Mouse (Mus musculus): ENCODE measurements around the gene Ptprg. TPM values are rescaled to one million over a fixed set of nuclear protein-coding genes. Genes with fewer than 3 reads are reported as not detected.
"Not testable (repeated sequence)": the region's sequence is repeated elsewhere in the genome, so short reads cannot be mapped to it uniquely, and the experiment has no call there.

Gene Ptprg
- polyA plus RNA-seq, 1 experiment from 2014 or later: 15.8 TPM

- H3K4me3 ChIP-seq (ENCODE audit: control insufficient read depth in 1 of 2, insufficient read depth in 1 of 2, low read depth in 1 of 2, low read length in 2 of 2): no peak overlapping the region
- H3K9ac ChIP-seq (ENCODE audit: low read length): no peak overlapping the region
- H3K36me3 ChIP-seq (ENCODE audit: control insufficient read depth, insufficient read depth, low read length): no peaks in the 10 kb centered on the region
- peaks cover 6 to 32% of the 10 kb centered on the region in 2 experiments for H3K4me1 ChIP-seq (ENCODE audit: control insufficient read depth in 2 of 2, insufficient read depth in 2 of 2, low read length in 2 of 2)
- H3K9me3 ChIP-seq (ENCODE audit: control insufficient read depth, low read length): no peaks in the 10 kb centered on the region
- ATAC-seq (ENCODE audit: insufficient number of reproducible peaks, insufficient read depth, low FRiP score, low read depth): no peak
- H3K4me2 ChIP-seq (ENCODE audit: low read length): no peak overlapping the region
- H3K27ac ChIP-seq (replicated peaks in 1 of 2; ENCODE audit: control insufficient read depth in 1 of 2, insufficient read depth in 1 of 2, low read depth in 2 of 2, low read length in 2 of 2): 0 out of 4 replicates have a peak overlapping the region, but pooled peaks of 1 of the 2 experiments have one; percentile 11
- 72% methylated on average over 5 of the region's 5 CpGs for WGBS
- no peaks in the 10 kb centered on the region for H3K27me3 ChIP-seq (ENCODE audit: control insufficient read depth, insufficient read depth, low read length)
Measured at GRCm38 (mm10) chr14:12056912-12057524, 503.7 kb downstream of the Ptprg start.

GRCm38 (mm10) chr14:12057856-12058255, 504.5 kb downstream of the Ptprg start:
- Histone ChIP-seq H3K4me2 (ENCODE audit: low read length) (no peak overlapping the region), H3K9ac (ENCODE audit: low read length) (no peak overlapping the region), H3K9me3 (ENCODE audit: control insufficient read depth, low read length) (no peaks in the 10 kb centered on the region), H3K4me1 (ENCODE audit: control insufficient read depth in 2 of 2, insufficient read depth in 2 of 2, low read length in 2 of 2) (peaks cover 6 to 32% of the 10 kb centered on the region in 2 experiments), H3K27ac (replicated peaks in 1 of 2; ENCODE audit: control insufficient read depth in 1 of 2, insufficient read depth in 1 of 2, low read depth in 2 of 2, low read length in 2 of 2) (0 out of 4 replicates have a peak overlapping the region, but pooled peaks of 1 of the 2 experiments have one; percentile 11), H3K27me3 (ENCODE audit: control insufficient read depth, insufficient read depth, low read length) (no peaks in the 10 kb centered on the region), H3K36me3 (ENCODE audit: control insufficient read depth, insufficient read depth, low read length) (no peaks in the 10 kb centered on the region), H3K4me3 (ENCODE audit: control insufficient read depth in 1 of 2, insufficient read depth in 1 of 2, low read depth in 1 of 2, low read length in 2 of 2) (no peak overlapping the region)
- WGBS: 29% methylated on average over 2 of the region's 2 CpGs
- ATAC-seq (ENCODE audit: insufficient number of reproducible peaks, insufficient read depth, low FRiP score, low read depth): peak; percentile 13; the same call in 1 of the 2 replicates

GRCm38 (mm10) chr14:12059149-12059548, 505.8 kb downstream of the Ptprg start:
- Histone ChIP-seq H3K9me3 (ENCODE audit: control insufficient read depth, low read length) (no peaks in the 10 kb centered on the region), H3K4me1 (ENCODE audit: control insufficient read depth in 2 of 2, insufficient read depth in 2 of 2, low read length in 2 of 2) (peaks cover 6 to 32% of the 10 kb centered on the region in 2 experiments), H3K4me2 (ENCODE audit: low read length) (no peak overlapping the region), H3K27me3 (ENCODE audit: control insufficient read depth, insufficient read depth, low read length) (no peaks in the 10 kb centered on the region), H3K27ac (replicated peaks in 1 of 2; ENCODE audit: control insufficient read depth in 1 of 2, insufficient read depth in 1 of 2, low read depth in 2 of 2, low read length in 2 of 2) (no peak overlapping the region), H3K4me3 (ENCODE audit: control insufficient read depth in 1 of 2, insufficient read depth in 1 of 2, low read depth in 1 of 2, low read length in 2 of 2) (no peak overlapping the region), H3K9ac (ENCODE audit: low read length) (no peak overlapping the region), H3K36me3 (ENCODE audit: control insufficient read depth, insufficient read depth, low read length) (no peaks in the 10 kb centered on the region)
- ATAC-seq (ENCODE audit: insufficient number of reproducible peaks, insufficient read depth, low FRiP score, low read depth): no peak
- WGBS: 81% methylated on average over 7 of the region's 7 CpGs

GRCm38 (mm10) chr14:12061313-12061712, 508.0 kb downstream of the Ptprg start:
- WGBS: 41% methylated on average over 2 of the region's 2 CpGs
- H3K36me3 ChIP-seq (ENCODE audit: control insufficient read depth, insufficient read depth, low read length); H3K4me3 ChIP-seq (ENCODE audit: control insufficient read depth in 1 of 2, insufficient read depth in 1 of 2, low read depth in 1 of 2, low read length in 2 of 2); H3K9me3 ChIP-seq (ENCODE audit: control insufficient read depth, low read length); H3K4me2 ChIP-seq (ENCODE audit: low read length); H3K27me3 ChIP-seq (ENCODE audit: control insufficient read depth, insufficient read depth, low read length); H3K9ac ChIP-seq (ENCODE audit: low read length); ATAC-seq (ENCODE audit: insufficient number of reproducible peaks, insufficient read depth, low FRiP score, low read depth); H3K27ac ChIP-seq (replicated peaks in 1 of 2; ENCODE audit: control insufficient read depth in 1 of 2, insufficient read depth in 1 of 2, low read depth in 2 of 2, low read length in 2 of 2): not testable (repeated sequence)
- H3K4me1 ChIP-seq (ENCODE audit: control insufficient read depth in 2 of 2, insufficient read depth in 2 of 2, low read length in 2 of 2): peaks cover 6 to 32% of the 10 kb centered on the region in 2 experiments

- Histone ChIP-seq H3K4me3 (ENCODE audit: control insufficient read depth in 1 of 2, insufficient read depth in 1 of 2, low read depth in 1 of 2, low read length in 2 of 2) (no peak overlapping the region), H3K27me3 (ENCODE audit: control insufficient read depth, insufficient read depth, low read length) (no peaks in the 10 kb centered on the region)
- 62% methylated on average over 7 of the region's 7 CpGs for WGBS
Measured at GRCm38 (mm10) chr14:12062628-12063360, 509.5 kb downstream of the Ptprg start.

GRCm38 (mm10) chr14:12065001-12065400, 511.7 kb downstream of the Ptprg start:
- H3K27ac ChIP-seq (replicated peaks in 1 of 2; ENCODE audit: control insufficient read depth in 1 of 2, insufficient read depth in 1 of 2, low read depth in 2 of 2, low read length in 2 of 2): no peak overlapping the region
- H3K36me3 ChIP-seq (ENCODE audit: control insufficient read depth, insufficient read depth, low read length): no peaks in the 10 kb centered on the region
- no peaks in the 10 kb centered on the region for H3K27me3 ChIP-seq (ENCODE audit: control insufficient read depth, insufficient read depth, low read length)
- no peak for ATAC-seq (ENCODE audit: insufficient number of reproducible peaks, insufficient read depth, low FRiP score, low read depth)
- H3K4me2 ChIP-seq (ENCODE audit: low read length): no peak overlapping the region
- 83% methylated on average over 1 of the region's 1 CpGs for WGBS
- no peak overlapping the region for H3K4me3 ChIP-seq (ENCODE audit: control insufficient read depth in 1 of 2, insufficient read depth in 1 of 2, low read depth in 1 of 2, low read length in 2 of 2)
- H3K9me3 ChIP-seq (ENCODE audit: control insufficient read depth, low read length): no peaks in the 10 kb centered on the region
- H3K9ac ChIP-seq (ENCODE audit: low read length): no peak overlapping the region
- peaks cover 2 to 6% of the 10 kb centered on the region in 2 experiments; a peak in 2 of 4 replicates for H3K4me1 ChIP-seq (ENCODE audit: control insufficient read depth in 2 of 2, insufficient read depth in 2 of 2, low read length in 2 of 2)

More at GRCm38 (mm10) chr14:12062628-12063360, 509.5 kb downstream of the Ptprg start:
- Histone ChIP-seq H3K4me2 (ENCODE audit: low read length) (no peak overlapping the region), H3K9me3 (ENCODE audit: control insufficient read depth, low read length) (no peaks in the 10 kb centered on the region), H3K36me3 (ENCODE audit: control insufficient read depth, insufficient read depth, low read length) (no peaks in the 10 kb centered on the region), H3K27ac (replicated peaks in 1 of 2; ENCODE audit: control insufficient read depth in 1 of 2, insufficient read depth in 1 of 2, low read depth in 2 of 2, low read length in 2 of 2) (no peak overlapping the region), H3K4me1 (ENCODE audit: control insufficient read depth in 2 of 2, insufficient read depth in 2 of 2, low read length in 2 of 2) (peaks cover 6 to 25% of the 10 kb centered on the region in 2 experiments), H3K9ac (ENCODE audit: low read length) (no peak overlapping the region)
- ATAC-seq (ENCODE audit: insufficient number of reproducible peaks, insufficient read depth, low FRiP score, low read depth): no peak

GRCm38 (mm10) chr14:12065736-12066135, 512.4 kb downstream of the Ptprg start:
- Histone ChIP-seq H3K27me3 (ENCODE audit: control insufficient read depth, insufficient read depth, low read length) (no peaks in the 10 kb centered on the region), H3K9me3 (ENCODE audit: control insufficient read depth, low read length) (no peaks in the 10 kb centered on the region), H3K4me1 (ENCODE audit: control insufficient read depth in 2 of 2, insufficient read depth in 2 of 2, low read length in 2 of 2) (peaks cover 0 to under 1% of the 10 kb centered on the region in 2 experiments; a peak in 1 of 4 replicates), H3K4me2 (ENCODE audit: low read length) (no peak overlapping the region), H3K4me3 (ENCODE audit: control insufficient read depth in 1 of 2, insufficient read depth in 1 of 2, low read depth in 1 of 2, low read length in 2 of 2) (no peak overlapping the region), H3K36me3 (ENCODE audit: control insufficient read depth, insufficient read depth, low read length) (no peaks in the 10 kb centered on the region), H3K27ac (replicated peaks in 1 of 2; ENCODE audit: control insufficient read depth in 1 of 2, insufficient read depth in 1 of 2, low read depth in 2 of 2, low read length in 2 of 2) (no peak overlapping the region), H3K9ac (ENCODE audit: low read length) (no peak overlapping the region)
- 71% methylated on average over 2 of the region's 2 CpGs for WGBS
- ATAC-seq (ENCODE audit: insufficient number of reproducible peaks, insufficient read depth, low FRiP score, low read depth): no peak
